Mouse (Mus musculus) skeletal muscle tissue, adult 2 months (tissue): ENCODE measurements around the gene Gm37240.
"Not testable (repeated sequence)": the region's sequence is repeated elsewhere in the genome, so short reads cannot be mapped to it uniquely, and the experiment has no call there.

ENCODE experiments used
- DNase-seq: peaks from one replicate; pipeline ENCODE4 v3.0.0-alpha.2; 2012; ENCODE audit warnings: low read depth, low spot score

Gene Gm37240

DNA sequence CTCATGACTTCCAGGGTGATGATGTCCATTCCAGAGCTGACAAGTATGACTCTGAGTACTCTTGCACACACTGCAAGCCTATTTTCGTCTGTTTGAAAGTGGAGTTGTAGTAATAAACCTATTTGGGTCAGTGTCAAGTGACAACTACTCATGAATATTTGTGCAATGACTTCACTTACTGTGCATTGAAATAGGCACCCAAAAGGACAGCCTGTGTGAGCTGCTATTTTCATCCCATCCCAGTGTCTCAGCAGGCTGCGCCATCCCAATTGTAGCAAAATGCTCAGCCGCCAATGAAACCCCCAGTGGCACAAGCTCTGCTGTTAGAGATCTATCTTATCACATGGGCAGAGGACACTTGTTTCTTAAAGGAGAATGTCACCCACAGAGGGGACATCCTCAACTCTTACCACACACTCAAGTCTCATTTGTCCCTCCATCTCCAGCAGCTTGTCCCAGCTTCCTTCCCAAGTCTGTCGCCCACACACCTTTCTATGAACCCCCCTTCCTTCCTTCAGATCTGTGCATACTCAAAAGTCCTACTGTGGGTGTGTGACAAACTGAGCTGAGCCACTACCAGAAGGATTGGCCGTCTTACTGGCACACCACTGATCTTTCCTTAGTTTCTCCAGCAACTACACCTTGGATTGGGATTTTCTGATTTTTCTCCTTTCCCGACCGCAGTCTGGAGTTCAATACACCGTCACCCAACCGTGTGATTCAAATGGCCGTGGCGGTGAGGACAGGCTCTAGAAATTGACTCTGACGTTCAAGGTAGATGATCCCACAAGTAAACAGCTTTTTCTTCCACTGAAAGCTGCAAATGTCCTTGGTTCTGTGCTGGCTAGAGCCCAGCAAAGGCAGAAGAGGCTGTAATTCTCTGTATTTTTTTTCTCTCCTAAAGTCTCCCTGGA is 1234.4 kb downstream of the Gm37240 start:
- DNase-seq = peak; percentile 84

GRCm38 (mm10) chr3:84649578-84650327 is 1237.6 kb downstream of the Gm37240 start:
- DNase-seq = no peak

GRCm38 (mm10) chr3:84648069-84648468 is 1239.2 kb downstream of the Gm37240 start:
- not testable (repeated sequence) for DNase-seq

- DNase-seq = no peak
These were observed 1239.7 kb downstream of the Gm37240 start for GRCm38 (mm10) chr3:84647616-84648015.

GRCm38 (mm10) chr3:84646331-84646845 is 1240.9 kb downstream of the Gm37240 start:
- no peak for DNase-seq

DNA sequence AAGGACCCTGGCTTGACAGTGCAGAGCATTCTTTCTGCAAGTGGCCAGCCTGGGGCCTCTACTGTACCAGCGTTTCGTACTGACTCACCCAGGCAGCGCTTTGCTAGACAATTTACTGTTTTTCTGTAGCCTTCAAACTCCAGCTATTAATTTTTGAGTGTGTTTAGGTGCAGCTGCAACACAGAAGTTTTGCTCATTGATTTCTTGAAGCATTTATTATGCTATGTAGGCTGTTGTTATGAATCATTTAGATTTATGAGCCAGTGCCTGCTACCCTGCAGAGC is 1241.4 kb downstream of the Gm37240 start:
- DNase-seq = no peak

DNA sequence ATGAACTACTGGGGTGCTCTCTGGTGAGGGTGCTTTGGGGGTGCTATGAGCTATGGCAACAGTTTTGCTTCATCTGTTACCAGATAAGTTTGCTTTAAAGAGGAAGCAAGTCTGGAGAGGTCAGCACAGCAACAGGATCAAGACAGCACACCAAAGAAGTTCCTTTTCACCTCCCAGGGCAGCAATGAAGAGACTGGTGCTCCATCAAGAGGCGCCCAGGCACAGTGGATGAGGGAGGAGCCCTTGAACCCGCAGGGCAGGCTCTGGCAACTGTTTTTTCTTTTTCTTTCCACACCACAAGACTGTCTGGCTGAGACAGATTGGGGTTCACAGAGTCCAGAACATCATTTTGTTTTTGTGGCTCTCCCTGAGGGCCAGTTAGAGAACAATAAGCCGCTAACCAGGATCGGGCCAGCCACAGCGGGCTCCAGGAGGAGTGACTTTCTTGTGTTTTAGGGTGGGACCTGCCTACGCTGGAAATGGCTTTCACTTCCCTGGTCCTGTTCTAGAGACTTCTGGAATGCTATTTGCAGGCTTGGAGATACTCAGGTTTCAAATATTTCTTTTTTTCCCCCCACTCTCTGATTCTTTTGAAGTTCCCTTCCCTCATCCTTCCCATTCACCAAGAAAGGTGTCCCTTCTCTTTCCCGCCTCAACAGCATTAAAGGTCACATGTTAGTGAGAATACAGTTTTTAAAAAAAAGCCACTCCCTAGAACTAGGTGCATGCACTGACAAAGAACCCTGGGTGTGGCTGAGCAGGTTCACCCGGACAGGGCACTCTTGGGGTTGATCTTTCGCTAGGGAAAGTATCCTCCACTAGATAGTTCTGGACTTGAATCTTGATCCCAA is 1241.9 kb downstream of the Gm37240 start:
- no peak for DNase-seq

- DNase-seq = no peak
These were observed 1244.4 kb downstream of the Gm37240 start for GRCm38 (mm10) chr3:84642942-84643341.

GRCm38 (mm10) chr3:84641391-84641790 is 1245.9 kb downstream of the Gm37240 start:
- DNase-seq = no peak

DNA sequence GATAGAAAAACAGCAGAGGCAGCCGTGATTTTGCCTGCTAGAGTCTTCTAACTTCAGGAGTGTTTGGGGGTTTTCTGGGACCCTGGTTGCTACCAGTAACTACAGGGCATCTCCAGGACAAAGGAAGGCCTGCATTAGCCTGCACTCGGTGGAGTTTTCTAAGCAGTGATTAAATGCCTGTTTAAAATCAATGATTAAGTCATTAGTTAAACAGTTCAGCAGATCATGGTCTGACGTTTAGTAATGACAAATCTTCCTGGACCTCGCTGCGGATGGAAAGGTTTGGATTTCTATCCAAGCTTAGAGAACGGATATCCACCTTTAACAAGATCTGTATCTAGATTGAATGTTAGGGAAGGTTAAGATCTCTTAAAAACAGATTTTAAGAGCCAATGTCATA is 1246.8 kb downstream of the Gm37240 start:
- DNase-seq = no peak

- DNase-seq = no peak
These were observed 1247.4 kb downstream of the Gm37240 start for GRCm38 (mm10) chr3:84639767-84640500.

- no peak for DNase-seq
These were observed 1248.5 kb downstream of the Gm37240 start for GRCm38 (mm10) chr3:84638858-84639257.

GRCm38 (mm10) chr3:84637890-84638578 is 1249.3 kb downstream of the Gm37240 start:
- DNase-seq = no peak

- DNase-seq = no peak
These were observed 1250.2 kb downstream of the Gm37240 start for GRCm38 (mm10) chr3:84637095-84637494.

- DNase-seq = no peak
These were observed 1255.7 kb downstream of the Gm37240 start for GRCm38 (mm10) chr3:84631586-84631985.

- no peak for DNase-seq
These were observed 1265.3 kb downstream of the Gm37240 start for GRCm38 (mm10) chr3:84622026-84622425.

DNA sequence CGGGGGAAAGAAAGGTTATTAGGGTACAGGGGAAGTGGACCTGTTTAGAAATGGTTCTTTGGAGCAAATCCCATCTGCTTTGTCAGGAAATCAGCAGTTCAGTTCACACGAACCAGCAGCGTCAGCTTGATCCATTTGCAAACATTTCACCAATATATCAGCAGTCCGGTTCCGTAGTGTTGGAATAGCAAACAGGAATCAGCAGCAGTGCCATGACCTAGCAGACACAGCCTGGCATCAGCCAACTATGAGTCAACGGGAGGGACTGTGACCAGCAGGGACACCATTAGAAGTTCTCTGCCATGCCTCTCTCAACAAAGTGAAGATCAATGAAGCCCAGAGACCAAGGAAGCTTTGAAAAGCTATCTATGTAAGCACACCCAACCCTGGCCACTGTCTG is 1267.6 kb downstream of the Gm37240 start:
- no peak for DNase-seq

DNA sequence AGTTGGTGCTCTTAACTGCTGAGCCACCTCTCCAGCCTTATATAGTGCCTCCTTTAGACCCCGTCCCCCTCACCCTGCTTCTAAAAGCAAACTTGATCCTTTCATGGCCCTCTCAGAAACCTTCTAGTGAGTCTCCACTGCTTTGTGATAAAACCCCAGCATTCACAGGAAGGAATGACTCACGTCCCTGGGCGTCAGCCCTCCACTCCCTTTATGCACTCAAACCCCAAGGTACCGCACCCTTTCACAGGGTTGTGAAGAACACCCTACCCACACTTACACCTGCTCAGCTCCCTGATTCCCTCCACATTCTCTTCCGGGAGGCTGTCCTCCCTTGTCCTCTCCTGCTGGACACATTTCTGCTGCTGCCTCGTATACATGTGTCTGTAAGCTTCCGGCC is 1268.3 kb downstream of the Gm37240 start:
- DNase-seq = no peak

DNA sequence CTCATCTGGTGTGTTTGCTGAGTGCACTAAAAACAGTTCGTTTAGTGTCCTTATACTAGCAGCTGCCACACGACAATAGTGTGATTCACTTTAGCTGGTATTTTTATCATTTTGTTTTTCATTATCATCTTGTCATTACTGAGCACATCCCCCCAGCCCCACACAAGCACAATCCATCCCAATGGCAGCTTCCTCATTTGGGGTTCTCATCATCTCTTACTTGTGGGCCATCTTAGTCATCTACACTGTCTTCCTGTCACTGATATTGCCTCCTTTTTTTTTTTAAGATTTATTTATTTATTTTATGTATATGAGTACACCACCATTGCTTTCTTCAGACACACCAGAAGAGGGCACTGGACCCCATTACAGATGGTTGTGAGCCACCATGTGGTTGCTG is 1268.7 kb downstream of the Gm37240 start:
- DNase-seq = no peak

DNA sequence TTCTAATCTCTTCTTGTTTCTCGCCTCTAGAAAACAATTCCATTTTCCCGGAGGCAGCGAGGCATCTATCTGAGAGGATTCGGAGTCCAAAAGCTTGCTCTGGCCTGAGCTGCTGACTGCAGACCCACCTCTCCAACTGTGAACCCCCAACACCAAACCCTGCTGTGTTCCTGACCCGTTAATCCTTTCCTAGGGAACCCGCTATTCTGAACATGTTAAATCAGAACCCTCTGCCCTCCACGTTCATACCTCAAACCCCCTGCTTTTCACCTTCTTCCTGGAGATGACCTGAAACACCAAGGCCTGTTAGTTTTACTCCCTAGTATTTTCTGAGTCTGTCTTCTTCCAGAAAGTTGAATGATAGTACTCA is 1271.5 kb downstream of the Gm37240 start:
- no peak for DNase-seq
